Mouse (Mus musculus): ENCODE data around the gene Scarb1. TPM values are rescaled to one million over a fixed set of nuclear protein-coding genes. Genes with fewer than 3 reads are reported as not detected.

Gene Scarb1
- polyA plus RNA-seq, 1 experiment from 2014 or later: 28.2 TPM

DNA sequence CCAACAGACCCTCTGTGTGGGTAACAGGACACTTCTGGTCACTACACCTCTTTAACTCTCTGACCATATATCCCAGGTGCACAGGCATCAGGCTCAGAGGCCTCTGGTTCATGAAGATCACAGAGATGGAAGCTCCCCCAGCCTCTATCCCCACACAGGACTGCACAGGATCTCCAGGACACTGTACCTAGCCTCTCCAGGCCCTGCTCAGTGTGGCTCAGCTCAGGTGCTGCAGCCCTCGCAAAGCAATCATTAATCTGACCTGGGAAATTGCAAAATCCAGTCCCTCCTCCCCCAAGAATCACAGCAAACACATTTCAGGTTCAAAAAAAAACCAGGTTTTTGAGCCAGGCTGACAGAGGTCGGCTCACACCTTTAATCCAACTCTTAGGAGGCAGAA is 29.9 kb downstream of the Scarb1 start:
- no peaks in the 10 kb centered on the region for H3K27me3 ChIP-seq (replicated peaks)
- H3K9me3 ChIP-seq: no peaks in the 10 kb centered on the region
- no peak overlapping the region for H3K9ac ChIP-seq
- H3K27ac ChIP-seq: no peak overlapping the region
- no peaks in the 10 kb centered on the region for H3K36me3 ChIP-seq
- H3K4me1 ChIP-seq: no peaks in the 10 kb centered on the region
- no peak overlapping the region for H3K4me2 ChIP-seq (replicated peaks)
- WGBS: 73% methylated on average over 2 of the region's 2 CpGs
- H3K4me3 ChIP-seq: no peak overlapping the region
- no peak for ATAC-seq (ENCODE audit: low FRiP score, low read depth)

GRCm38 (mm10) chr5:125309193-125309592 is 31.7 kb downstream of the Scarb1 start:
- no peak for ATAC-seq (ENCODE audit: low FRiP score, low read depth)
- Histone ChIP-seq H3K27ac (no peak overlapping the region), H3K9ac (no peak overlapping the region), H3K4me2 (replicated peaks) (no peak overlapping the region), H3K4me1 (0 out of 2 replicates have a peak, but pooled peaks cover 7% of the 10 kb centered on the region), H3K9me3 (no peaks in the 10 kb centered on the region), H3K27me3 (replicated peaks) (no peaks in the 10 kb centered on the region), H3K36me3 (no peaks in the 10 kb centered on the region), H3K4me3 (no peak overlapping the region)
- 58% methylated on average over 7 of the region's 7 CpGs for WGBS

DNA sequence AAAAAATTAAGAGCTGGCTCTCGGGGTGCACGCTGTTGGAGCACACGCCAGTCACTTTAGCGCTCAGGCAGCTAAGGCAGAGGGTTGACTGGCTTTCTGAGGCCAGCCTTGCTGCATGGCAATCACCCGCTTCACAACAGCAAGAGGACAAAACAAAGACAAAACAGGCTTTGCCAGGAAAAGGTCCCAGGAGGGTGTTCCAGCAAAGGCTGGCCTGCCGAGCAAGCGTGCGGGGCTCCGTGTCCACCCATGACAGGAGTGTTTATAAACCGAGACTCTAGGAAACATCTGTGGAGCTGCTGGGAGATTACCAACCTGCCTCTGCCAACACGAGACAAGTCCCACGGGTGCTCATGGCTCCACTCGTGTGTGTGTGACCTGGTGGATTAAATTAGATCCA is 34.1 kb downstream of the Scarb1 start:
- Histone ChIP-seq H3K9me3 (no peaks in the 10 kb centered on the region), H3K4me2 (replicated peaks) (no peak overlapping the region), H3K27me3 (replicated peaks) (no peaks in the 10 kb centered on the region), H3K4me1 (0 out of 2 replicates have a peak, but pooled peaks cover 8% of the 10 kb centered on the region), H3K4me3 (no peak overlapping the region), H3K36me3 (no peaks in the 10 kb centered on the region), H3K27ac (no peak overlapping the region), H3K9ac (no peak overlapping the region)
- WGBS: 88% methylated on average over 13 of the region's 13 CpGs
- no peak for ATAC-seq (ENCODE audit: low FRiP score, low read depth)

- no peak for ATAC-seq (ENCODE audit: low FRiP score, low read depth)
- H3K4me1 ChIP-seq: 0 out of 2 replicates have a peak, but pooled peaks cover 8% of the 10 kb centered on the region
- no peaks in the 10 kb centered on the region for H3K9me3 ChIP-seq
- no peak overlapping the region for H3K9ac ChIP-seq
- H3K4me3 ChIP-seq: no peak overlapping the region
- 88% methylated on average over 7 of the region's 7 CpGs for whole genome bisulfite sequencing
- no peak overlapping the region for H3K27ac ChIP-seq
- H3K4me2 ChIP-seq (replicated peaks): no peak overlapping the region
- no peaks in the 10 kb centered on the region for H3K27me3 ChIP-seq (replicated peaks)
- no peaks in the 10 kb centered on the region for H3K36me3 ChIP-seq
Measured at GRCm38 (mm10) chr5:125306372-125306771, 34.5 kb downstream of the Scarb1 start.

DNA sequence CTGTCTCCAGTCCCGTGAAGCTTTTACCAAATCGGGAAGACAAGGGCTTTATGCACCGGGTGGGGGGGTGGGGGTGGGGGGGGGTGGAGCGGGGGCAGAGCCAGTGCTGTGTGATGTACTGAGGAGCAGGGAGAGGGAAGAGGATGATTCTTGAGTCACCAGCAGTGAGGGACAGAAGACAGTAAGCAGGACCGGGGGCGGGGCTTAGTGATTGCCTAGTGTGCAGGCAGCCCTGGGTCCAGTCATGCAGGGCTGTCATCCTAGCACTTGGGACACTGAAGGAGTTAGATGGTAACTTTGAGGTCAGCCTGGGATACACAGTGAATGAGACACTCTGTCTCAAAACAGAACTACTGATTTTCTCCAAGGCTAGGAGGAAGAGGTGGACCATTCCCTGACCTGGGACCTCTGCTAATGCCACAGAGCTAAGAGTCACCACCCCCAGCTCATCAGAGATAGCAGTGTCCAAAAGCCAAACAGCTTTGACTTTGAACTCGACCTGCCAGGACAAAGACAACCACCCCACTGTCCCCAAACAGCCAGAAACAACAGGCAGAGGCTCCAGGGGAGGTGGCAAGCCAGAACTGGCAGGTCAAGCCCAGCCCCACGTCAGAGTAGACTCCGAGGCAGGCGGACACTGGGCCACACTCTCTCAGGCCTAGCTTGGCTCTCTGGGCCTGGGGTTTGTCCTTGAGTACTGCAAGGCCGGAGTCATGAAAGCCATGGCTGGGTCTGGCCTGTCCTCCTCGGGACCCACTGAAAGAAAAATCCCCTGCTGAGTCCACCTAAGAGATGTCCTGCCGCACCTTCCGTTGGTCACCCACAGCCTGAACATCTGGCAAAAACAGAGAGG is 35.4 kb downstream of the Scarb1 start:
- 60% methylated on average over 14 of the region's 14 CpGs for WGBS
- H3K36me3 ChIP-seq: no peaks in the 10 kb centered on the region

GRCm38 (mm10) chr5:125304245-125304856 is 36.5 kb downstream of the Scarb1 start:
- ATAC-seq (ENCODE audit: low FRiP score, low read depth): 0 out of 2 replicates have a peak, but pooled peaks have one; percentile 50
- peaks cover 9% of the 10 kb centered on the region for H3K36me3 ChIP-seq
- peak overlapping the region; percentile 41 for H3K4me2 ChIP-seq (replicated peaks)
- H3K9me3 ChIP-seq: peaks cover 4% of the 10 kb centered on the region; the same call in 1 of the 2 replicates
- H3K4me3 ChIP-seq: no peak overlapping the region
- H3K27me3 ChIP-seq (replicated peaks): no peaks in the 10 kb centered on the region
- no peak overlapping the region for H3K9ac ChIP-seq
- 25% methylated on average over 18 of the region's 18 CpGs for WGBS
- 0 out of 2 replicates have a peak, but pooled peaks cover 8% of the 10 kb centered on the region for H3K4me1 ChIP-seq
- no peak overlapping the region for H3K27ac ChIP-seq

More for the DNA sequence above, 35.4 kb downstream of the Scarb1 start:
- ATAC-seq (ENCODE audit: low FRiP score, low read depth): no peak
- H3K9me3 ChIP-seq: no peaks in the 10 kb centered on the region
- H3K4me2 ChIP-seq (replicated peaks): peak overlapping the region; percentile 41; the same call in 1 of the 2 replicates
- no peaks in the 10 kb centered on the region for H3K27me3 ChIP-seq (replicated peaks)
- no peak overlapping the region for H3K9ac ChIP-seq
- H3K27ac ChIP-seq: no peak overlapping the region
- H3K4me3 ChIP-seq: no peak overlapping the region
- 0 out of 2 replicates have a peak, but pooled peaks cover 8% of the 10 kb centered on the region for H3K4me1 ChIP-seq

DNA sequence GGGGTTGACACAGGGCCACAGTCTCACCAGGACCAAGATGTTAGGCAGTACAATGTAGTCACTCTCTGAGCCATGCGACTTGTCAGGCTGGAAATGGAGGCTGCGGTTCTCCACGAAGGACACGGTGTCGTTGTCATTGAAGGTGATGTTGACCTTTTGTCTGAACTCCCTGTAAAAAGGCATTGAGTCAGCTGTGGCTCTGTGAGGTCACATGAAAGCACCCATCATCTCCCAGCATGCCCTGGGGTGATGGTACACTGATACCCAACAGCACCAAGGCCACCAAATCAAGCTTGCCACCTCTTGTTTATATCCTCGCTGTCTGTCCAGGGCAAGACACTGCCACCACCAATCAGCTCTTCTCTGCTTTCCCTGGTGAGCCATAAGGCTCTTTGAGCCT is 37.8 kb downstream of the Scarb1 start:
- no peak for ATAC-seq (ENCODE audit: low FRiP score, low read depth)
- Histone ChIP-seq H3K27ac (no peak overlapping the region), H3K27me3 (replicated peaks) (no peaks in the 10 kb centered on the region), H3K36me3 (peaks cover 10% of the 10 kb centered on the region), H3K9ac (no peak overlapping the region), H3K4me1 (0 out of 2 replicates have a peak, but pooled peaks cover 8% of the 10 kb centered on the region), H3K4me3 (no peak overlapping the region), H3K4me2 (replicated peaks) (no peak overlapping the region), H3K9me3 (peaks cover 4% of the 10 kb centered on the region; the same call in 1 of the 2 replicates)
- WGBS: 95% methylated on average over 6 of the region's 6 CpGs

DNA sequence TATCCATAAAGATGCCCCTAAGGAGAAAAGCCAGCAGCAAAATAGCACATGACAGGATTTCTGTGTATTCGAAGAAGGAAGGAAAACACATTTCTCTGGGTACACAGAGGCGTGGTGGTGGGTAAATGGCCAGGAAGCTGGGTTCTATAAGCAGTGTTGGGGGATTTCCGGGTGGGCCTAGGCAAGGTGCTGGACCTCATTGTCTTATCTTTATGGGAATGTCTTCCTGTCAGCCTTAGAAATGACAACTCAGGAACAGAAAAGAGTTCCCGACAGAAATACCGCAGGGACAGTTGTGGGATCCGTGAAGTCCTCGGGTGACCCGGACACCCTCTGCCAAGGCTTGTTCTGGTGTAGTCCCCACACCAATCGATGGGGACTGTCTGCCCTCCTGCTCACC is 42.7 kb downstream of the Scarb1 start:
- Histone ChIP-seq H3K4me3 (no peak overlapping the region), H3K4me2 (replicated peaks) (no peak overlapping the region), H3K36me3 (peaks cover 30% of the 10 kb centered on the region), H3K9me3 (peaks cover 4% of the 10 kb centered on the region; the same call in 1 of the 2 replicates), H3K27me3 (replicated peaks) (no peaks in the 10 kb centered on the region), H3K27ac (no peak overlapping the region), H3K9ac (no peak overlapping the region), H3K4me1 (no peaks in the 10 kb centered on the region)
- WGBS: 94% methylated on average over 9 of the region's 9 CpGs
- ATAC-seq (ENCODE audit: low FRiP score, low read depth): no peak

- peaks cover 4% of the 10 kb centered on the region; the same call in 1 of the 2 replicates for H3K9me3 ChIP-seq
- no peak overlapping the region for H3K4me2 ChIP-seq (replicated peaks)
- H3K4me1 ChIP-seq: no peaks in the 10 kb centered on the region
- H3K4me3 ChIP-seq: no peak overlapping the region
- 92% methylated on average over 7 of the region's 7 CpGs for WGBS
- no peak for ATAC-seq (ENCODE audit: low FRiP score, low read depth)
- H3K36me3 ChIP-seq: peaks cover 30% of the 10 kb centered on the region
- H3K9ac ChIP-seq: no peak overlapping the region
- H3K27me3 ChIP-seq (replicated peaks): no peaks in the 10 kb centered on the region
- H3K27ac ChIP-seq: no peak overlapping the region
Measured at GRCm38 (mm10) chr5:125297171-125297570, 43.7 kb downstream of the Scarb1 start.

DNA sequence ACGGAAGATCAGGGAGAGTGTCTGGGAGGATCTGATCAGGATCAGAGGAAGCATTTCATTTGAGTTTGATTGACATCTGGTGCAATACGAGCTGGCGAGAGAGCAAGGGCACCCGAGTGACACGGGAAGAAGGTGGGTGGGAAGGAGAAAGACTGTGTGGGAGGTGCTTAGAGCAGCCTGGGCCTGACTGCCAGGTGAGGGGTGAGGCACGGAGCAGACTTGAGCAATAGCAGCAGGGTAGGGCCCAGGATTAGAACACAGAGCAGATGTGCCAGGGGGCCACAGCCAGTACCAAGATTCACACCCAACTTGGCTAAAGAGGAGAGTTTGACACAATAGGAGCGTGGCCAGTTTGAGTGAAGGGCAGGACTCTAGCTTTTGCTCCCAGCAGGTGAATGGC is 47.9 kb downstream of the Scarb1 start:
- H3K27me3 ChIP-seq (replicated peaks): no peaks in the 10 kb centered on the region
- H3K4me3 ChIP-seq: no peak overlapping the region
- H3K4me2 ChIP-seq (replicated peaks): no peak overlapping the region
- no peak overlapping the region for H3K9ac ChIP-seq
- ATAC-seq (ENCODE audit: low FRiP score, low read depth): no peak
- H3K36me3 ChIP-seq: peaks cover 20% of the 10 kb centered on the region
- 83% methylated on average over 7 of the region's 7 CpGs for WGBS
- no peaks in the 10 kb centered on the region for H3K9me3 ChIP-seq
- no peak overlapping the region for H3K27ac ChIP-seq
- no peaks in the 10 kb centered on the region for H3K4me1 ChIP-seq

- no peaks in the 10 kb centered on the region for H3K27me3 ChIP-seq (replicated peaks)
- H3K27ac ChIP-seq: no peak overlapping the region
- H3K4me3 ChIP-seq: no peak overlapping the region
- peaks cover 15% of the 10 kb centered on the region for H3K36me3 ChIP-seq
- WGBS: 81% methylated on average over 8 of the region's 8 CpGs
- H3K4me1 ChIP-seq: no peaks in the 10 kb centered on the region
- no peak overlapping the region for H3K9ac ChIP-seq
- H3K9me3 ChIP-seq: no peaks in the 10 kb centered on the region
- no peak for ATAC-seq (ENCODE audit: low FRiP score, low read depth)
- no peak overlapping the region for H3K4me2 ChIP-seq (replicated peaks)
Measured at GRCm38 (mm10) chr5:125291895-125292294, 49.0 kb downstream of the Scarb1 start.

- no peak overlapping the region for H3K4me3 ChIP-seq
- H3K9me3 ChIP-seq: no peaks in the 10 kb centered on the region
- WGBS: 45% methylated on average over 10 of the region's 10 CpGs
- no peak overlapping the region for H3K4me2 ChIP-seq (replicated peaks)
- H3K36me3 ChIP-seq: peaks cover 12% of the 10 kb centered on the region
- H3K27ac ChIP-seq: no peak overlapping the region
- H3K9ac ChIP-seq: no peak overlapping the region
- no peak for ATAC-seq (ENCODE audit: low FRiP score, low read depth)
- H3K27me3 ChIP-seq (replicated peaks): no peaks in the 10 kb centered on the region
- no peaks in the 10 kb centered on the region for H3K4me1 ChIP-seq
Measured at GRCm38 (mm10) chr5:125291387-125291786, 49.5 kb downstream of the Scarb1 start.

Data from neural tube, embryonic 12.5 days (tissue).